Mouse (Mus musculus) MEL (cell line): ENCODE results near the gene Tmem147. TPM values are rescaled to one million over a fixed set of nuclear protein-coding genes. Genes with fewer than 3 reads are reported as not detected.
"Not testable (repeated sequence)": the region's sequence is repeated elsewhere in the genome, so short reads cannot be mapped to it uniquely, and the experiment has no call there.

Experiments
- DNase-seq: peaks from one replicate; pipeline ENCODE4 v3.0.0; 2011; ENCODE audit warnings: low read depth, low spot score
- H3K27ac ChIP-seq: 2 replicates; pipeline ENCODE4 v1.5.1; 2012; ENCODE audit warnings: low read depth, mild to moderate bottlenecking, control low read depth, low read length, moderate library complexity; ENCODE audit not compliant: control insufficient read depth
- H3K27me3 ChIP-seq, 2 experiments: fragments of 150-350 bp in 1 of 2; sonication (generic) in 1 of 2; 2 replicates each; pipeline ENCODE4 v1.6.1; 2012; ENCODE audit warnings: low read length in 2 of 2, mild to moderate bottlenecking in 2 of 2, improper control_type of control experiment in 1 of 2, moderate library complexity in 1 of 2; ENCODE audit not compliant: insufficient read depth in 2 of 2, control insufficient read depth in 1 of 2
- H3K36me3 ChIP-seq, 2 experiments: 2 replicates each; pipeline ENCODE4 v1.6.1; 2012 to 2014; ENCODE audit warnings: low read length in 2 of 2, improper control_type of control experiment in 1 of 2, inconsistent platforms in 1 of 2, mild to moderate bottlenecking in 1 of 2; ENCODE audit not compliant: insufficient read depth in 2 of 2, control insufficient read depth in 1 of 2
- H3K4me1 ChIP-seq, 2 experiments: fragments of 150-350 bp in 1 of 2; sonication (generic) in 1 of 2; 2 replicates each; pipeline ENCODE4 v1.6.1; 2012; ENCODE audit warnings: low read length in 2 of 2, improper control_type of control experiment in 1 of 2, mild to moderate bottlenecking in 1 of 2; ENCODE audit not compliant: insufficient read depth in 2 of 2, control insufficient read depth in 1 of 2
- H3K4me3 ChIP-seq, 2 experiments: fragments of 150-350 bp in 1 of 2; sonication (generic) in 1 of 2; 2 replicates each; pipeline ENCODE4 v1.5.1; 2012; ENCODE audit warnings: low read depth in 2 of 2, low read length in 2 of 2, mild to moderate bottlenecking in 2 of 2, moderate library complexity in 2 of 2, control low read depth in 1 of 2, improper control_type of control experiment in 1 of 2; ENCODE audit not compliant: control insufficient read depth in 1 of 2, insufficient read depth in 1 of 2
- H3K79me2 ChIP-seq: 2 replicates; pipeline ENCODE4 v1.6.1; 2012; ENCODE audit warnings: mild to moderate bottlenecking, low read length, moderate library complexity; ENCODE audit not compliant: control insufficient read depth, poor library complexity, insufficient read depth
- H3K9ac ChIP-seq: 2 replicates; pipeline ENCODE4 v1.6.1; 2012; ENCODE audit warnings: low read depth, mild to moderate bottlenecking, control low read depth, low read length, moderate library complexity; ENCODE audit not compliant: control insufficient read depth, poor library complexity, severe bottlenecking
- H3K9me3 ChIP-seq: fragments of 150-350 bp; sonication (generic); replicated peaks from 2 replicates; pipeline ENCODE4 v1.6.1; 2012; ENCODE audit warnings: mild to moderate bottlenecking, low read length, improper control_type of control experiment, moderate library complexity; ENCODE audit not compliant: insufficient read depth
- CHD1 ChIP-seq: IDR thresholded peaks from 2 replicates; pipeline ENCODE4 v1.6.1; 2012; ENCODE audit warnings: low read depth, mild to moderate bottlenecking, inconsistent platforms, low read length, improper control_type of control experiment
- CTCF ChIP-seq, 3 experiments: IDR thresholded peaks in 2 of 3; conservative IDR thresholded peaks in 1 of 3; 2 replicates each; pipeline ENCODE4 v1.5.1; 2011 to 2012; ENCODE audit warnings: low read length in 3 of 3, low read depth in 2 of 3, mild to moderate bottlenecking in 2 of 3, improper control_type of control experiment in 1 of 3, inconsistent platforms in 1 of 3, mixed read lengths in 1 of 3, moderate library complexity in 1 of 3; ENCODE audit not compliant: control insufficient read depth in 1 of 3, insufficient read depth in 1 of 3, poor library complexity in 1 of 3, severe bottlenecking in 1 of 3
- E2F4 ChIP-seq: IDR thresholded peaks from 2 replicates; pipeline ENCODE4 v1.6.1; 2011; ENCODE audit warnings: low read depth, low read length, improper control_type of control experiment, borderline replicate concordance
- ELF1 ChIP-seq: IDR thresholded peaks from 2 replicates; pipeline ENCODE4 v1.6.1; 2014; ENCODE audit warnings: low read depth, mild to moderate bottlenecking, inconsistent platforms, low read length, improper control_type of control experiment, moderate library complexity
- EP300 ChIP-seq, 2 experiments: IDR thresholded peaks; 2 replicates each; pipeline ENCODE4 v1.6.1; 2011; ENCODE audit warnings: improper control_type of control experiment in 2 of 2, low read length in 2 of 2, low read depth in 1 of 2, mild to moderate bottlenecking in 1 of 2
- ETS1 ChIP-seq: IDR thresholded peaks from 2 replicates; pipeline ENCODE4 v1.6.1; 2012; ENCODE audit warnings: low read depth, mild to moderate bottlenecking, inconsistent platforms, low read length, improper control_type of control experiment, moderate library complexity
- GABPA ChIP-seq: IDR thresholded peaks from 2 replicates; pipeline ENCODE4 v1.6.1; 2012; ENCODE audit warnings: low read depth, mild to moderate bottlenecking, inconsistent platforms, low read length, improper control_type of control experiment, moderate library complexity
- HCFC1 ChIP-seq: IDR thresholded peaks from 2 replicates; pipeline ENCODE4 v1.6.1; 2012; ENCODE audit warnings: low read depth, mild to moderate bottlenecking, inconsistent platforms, low read length, improper control_type of control experiment, moderate library complexity
- JUND ChIP-seq: IDR thresholded peaks from 2 replicates; pipeline ENCODE4 v1.6.1; 2011; ENCODE audit warnings: low read depth, mild to moderate bottlenecking, improper control_type of control experiment, low read length
- MAFK ChIP-seq: IDR thresholded peaks from 2 replicates; pipeline ENCODE4 v1.6.1; 2011; ENCODE audit warnings: low read depth, mild to moderate bottlenecking, low read length, improper control_type of control experiment, borderline replicate concordance
- MAX ChIP-seq: IDR thresholded peaks from 2 replicates; pipeline ENCODE4 v1.6.1; 2011; ENCODE audit warnings: low read length, improper control_type of control experiment
- MAZ ChIP-seq: IDR thresholded peaks from 2 replicates; pipeline ENCODE4 v1.6.1; 2012; ENCODE audit warnings: low read depth, mild to moderate bottlenecking, inconsistent platforms, low read length, improper control_type of control experiment
- MEF2A ChIP-seq: IDR thresholded peaks from 2 replicates; pipeline ENCODE4 v1.6.1; 2014; ENCODE audit warnings: low read depth, mild to moderate bottlenecking, inconsistent platforms, low read length, improper control_type of control experiment; ENCODE audit not compliant: poor library complexity, insufficient replicate concordance, severe bottlenecking; ENCODE audit errors: extremely low read depth
- MXI1 ChIP-seq: IDR thresholded peaks from 2 replicates; pipeline ENCODE4 v1.6.1; 2011; ENCODE audit warnings: mild to moderate bottlenecking, low read depth, low read length, improper control_type of control experiment
- MYB ChIP-seq: IDR thresholded peaks from 2 replicates; pipeline ENCODE4 v1.6.1; 2011; ENCODE audit warnings: mild to moderate bottlenecking, low read depth, low read length, improper control_type of control experiment
- MYC ChIP-seq: IDR thresholded peaks from 2 replicates; pipeline ENCODE4 v1.6.1; 2011; ENCODE audit warnings: low read depth, mild to moderate bottlenecking, low read length, improper control_type of control experiment, moderate library complexity
- NRF1 ChIP-seq: IDR thresholded peaks from 2 replicates; pipeline ENCODE4 v1.6.1; 2014; ENCODE audit warnings: low read depth, mild to moderate bottlenecking, inconsistent platforms, low read length, improper control_type of control experiment, moderate library complexity; ENCODE audit not compliant: poor library complexity, insufficient read depth, severe bottlenecking
- POLR2AphosphoS2 ChIP-seq: IDR thresholded peaks from 2 replicates; pipeline ENCODE4 v1.6.1; 2011; ENCODE audit warnings: low read length, improper control_type of control experiment
- POLR2AphosphoS5 ChIP-seq: IDR thresholded peaks from 2 replicates; pipeline ENCODE4 v1.6.1; 2012; ENCODE audit warnings: low read depth, borderline replicate concordance, mild to moderate bottlenecking, inconsistent platforms, low read length, moderate library complexity, mixed read lengths
- RAD21 ChIP-seq: IDR thresholded peaks from 2 replicates; pipeline ENCODE4 v1.6.1; 2011; ENCODE audit warnings: mild to moderate bottlenecking, low read depth, low read length, improper control_type of control experiment
- RCOR1 ChIP-seq: IDR thresholded peaks from 2 replicates; pipeline ENCODE4 v1.6.1; 2012; ENCODE audit warnings: low read depth, mild to moderate bottlenecking, inconsistent platforms, low read length, improper control_type of control experiment
- SIN3A ChIP-seq: IDR thresholded peaks from 2 replicates; pipeline ENCODE4 v1.6.1; 2012; ENCODE audit warnings: low read length, improper control_type of control experiment, inconsistent platforms
- SMC3 ChIP-seq: IDR thresholded peaks from 2 replicates; pipeline ENCODE4 v1.6.1; 2011; ENCODE audit warnings: low read depth, low read length, improper control_type of control experiment
- TAL1 ChIP-seq: IDR thresholded peaks from 2 replicates; pipeline ENCODE4 v1.6.1; 2012; ENCODE audit warnings: mild to moderate bottlenecking, inconsistent platforms, low read length, moderate library complexity, mixed read lengths
- TCF12 ChIP-seq: IDR thresholded peaks from 2 replicates; pipeline ENCODE4 v1.6.1; 2014; ENCODE audit warnings: low read depth, mild to moderate bottlenecking, inconsistent platforms, low read length, improper control_type of control experiment, moderate library complexity
- UBTF ChIP-seq: IDR thresholded peaks from 2 replicates; pipeline ENCODE4 v1.6.1; 2012; ENCODE audit warnings: low read depth, mild to moderate bottlenecking, inconsistent platforms, low read length, improper control_type of control experiment, moderate library complexity, borderline replicate concordance; ENCODE audit not compliant: insufficient read depth
- USF1 ChIP-seq: IDR thresholded peaks from 2 replicates; pipeline ENCODE4 v1.6.1; 2014; ENCODE audit warnings: low read depth, mild to moderate bottlenecking, inconsistent platforms, low read length, improper control_type of control experiment, moderate library complexity
- ZMIZ1 ChIP-seq: IDR thresholded peaks from 2 replicates; pipeline ENCODE4 v1.6.1; 2012; ENCODE audit warnings: low read depth, mild to moderate bottlenecking, inconsistent platforms, low read length, improper control_type of control experiment, moderate library complexity
- ZNF384 ChIP-seq: IDR thresholded peaks from 2 replicates; pipeline ENCODE4 v1.6.1; 2012; ENCODE audit warnings: low read depth, mild to moderate bottlenecking, inconsistent platforms, low read length, improper control_type of control experiment
- polyA plus RNA-seq, 2 experiments: library from polyadenylated mRNA; stranded (reverse) in 1 of 2; unstranded in 1 of 2; fragments of >175 nt in 1 of 2; fragments of >200 nt in 1 of 2; gene quantifications; 2 replicates each; pipeline versions ENCODE4 v1.2.1 to v1.2.4; 2012; ENCODE audit warnings: low replicate concordance in 2 of 2, low read depth in 1 of 2; ENCODE audit not compliant: insufficient read length in 2 of 2, insufficient read depth in 1 of 2, missing spikeins in 1 of 2
- total RNA-seq: library from RNA; depleted of rRNA; stranded (reverse); fragments of 300-350 nt; gene quantifications from 2 replicates; pipeline ENCODE4 v1.2.3, GENCODE M21; 2012

Gene Tmem147
- total and polyA plus RNA-seq, 3 experiments, result 266 to 324 (median 307) TPM

- not testable (repeated sequence) for H3K9me3 ChIP-seq, H3K36me3 ChIP-seq, H3K27me3 ChIP-seq
- Histone ChIP-seq H3K79me2 (peaks cover 14% of the 10 kb centered on the region), H3K9ac (peak overlapping the region; percentile 71), H3K4me3 (peak overlapping the region; percentile 75 to 83), H3K4me1 (peaks cover 3 to 11% of the 10 kb centered on the region in 2 experiments; a peak in 3 of 4 replicates), H3K27ac (peak overlapping the region; percentile 86)
- TF ChIP-seq UBTF (0 out of 2 replicates have a peak, but pooled peaks have one; percentile 14), MAZ (peak; percentile 13; the same call in 1 of the 2 replicates)
- peak; percentile 51 for DNase-seq
Observed at GRCm38 (mm10) chr7:30730064-30730722, 853 bp upstream of the Tmem147 start.

DNA sequence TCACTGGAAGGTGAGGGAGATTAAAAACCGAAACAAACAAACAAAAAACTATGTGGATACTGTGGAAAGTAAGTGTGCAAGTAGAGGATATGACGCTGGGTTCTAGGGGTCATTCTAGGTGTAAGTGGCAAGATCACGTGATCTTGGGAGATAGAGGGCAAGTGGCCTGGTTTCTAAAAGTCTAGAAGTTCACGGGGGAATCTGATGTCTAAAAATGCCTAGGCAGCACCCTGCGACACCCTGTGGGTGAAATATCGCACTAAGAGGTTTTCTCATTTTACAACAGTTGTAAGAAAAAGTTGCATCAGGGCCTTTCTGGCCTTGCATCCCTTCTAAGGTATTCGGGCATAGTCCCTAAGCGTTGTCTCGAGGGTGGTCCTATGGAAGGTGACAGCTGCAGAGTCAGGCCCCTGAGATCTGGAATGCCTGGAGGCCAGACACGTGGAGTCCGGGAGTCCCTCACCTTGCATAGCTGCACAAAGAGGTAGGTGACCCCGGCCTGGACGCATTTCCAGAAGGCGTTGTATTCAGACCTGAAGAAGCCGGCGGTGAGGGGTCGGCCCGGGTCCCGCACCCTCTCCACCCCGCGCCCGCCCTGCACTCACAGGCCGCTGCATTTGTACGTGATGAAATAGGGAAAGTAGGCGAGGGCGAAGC lies 473 bp downstream of the Tmem147 start:
- Histone ChIP-seq H3K36me3 (peaks cover 0 to 4% of the 10 kb centered on the region in 2 experiments; a peak in 2 of 4 replicates), H3K4me1 (peaks cover 3 to 11% of the 10 kb centered on the region in 2 experiments; a peak in 3 of 4 replicates), H3K79me2 (peaks cover 14% of the 10 kb centered on the region)
- TF ChIP-seq MXI1 (peak; percentile 89), CTCF (IDR thresholded peaks at IDR 0.05 in 2 of 3, conservative IDR thresholded peaks at IDR 0.05 in 1 of 3; ENCODE audit: control insufficient read depth in 1 of 3, insufficient read depth in 1 of 3, low read depth in 2 of 3, low read length in 3 of 3, poor library complexity in 1 of 3, severe bottlenecking in 1 of 3) (no peak), NRF1 (no peak), POLR2AphosphoS5 (no peak), MEF2A (no peak), RCOR1 (no peak), MAZ (peak; percentile 56; the same call in 1 of the 2 replicates), SIN3A (no peak), ZNF384 (no peak), USF1 (peak; percentile 90), HCFC1 (no peak), MYC (no peak), TAL1 (no peak), SMC3 (peak; percentile 18; the same call in 1 of the 2 replicates), ELF1 (no peak), E2F4 (0 out of 2 replicates have a peak, but pooled peaks have one; percentile 27), CHD1 (0 out of 2 replicates have a peak, but pooled peaks have one; percentile 30), TCF12 (no peak), EP300 (IDR thresholded peaks at IDR 0.05; ENCODE audit: low read depth in 1 of 2, low read length in 2 of 2) (no peak), POLR2AphosphoS2 (no peak), MAFK (no peak; the same call in 1 of the 2 replicates), ETS1 (no peak), ZMIZ1 (no peak), MAX (peak; percentile 61; the same call in 1 of the 2 replicates), GABPA (no peak), RAD21 (no peak), MYB (no peak), JUND (no peak)

More for the DNA sequence above, 473 bp downstream of the Tmem147 start:
- no peaks in the 10 kb centered on the region for H3K27me3 ChIP-seq
- DNase-seq, result no peak
- H3K9me3 ChIP-seq, result no peaks in the 10 kb centered on the region
- peak overlapping the region; percentile 71 to 75 for H3K4me3 ChIP-seq
- peak overlapping the region; percentile 80 for H3K9ac ChIP-seq
- peak overlapping the region; percentile 33 for H3K27ac ChIP-seq
